Mouse (Mus musculus) midbrain, embryonic 10.5 days (tissue): ENCODE data around the gene C330007P06Rik. TPM values are rescaled to one million over a fixed set of nuclear protein-coding genes. Genes with fewer than 3 reads are reported as not detected.

Source experiments
- DNase-seq: peaks from one replicate; pipeline ENCODE4 v3.0.0-alpha.2; 2017; ENCODE audit warnings: low spot score
- H3K27ac ChIP-seq: fragments of 300-500 bp; sonication (generic); replicated peaks from 2 replicates; pipeline ENCODE4 v1.5.1; 2016; ENCODE audit warnings: mild to moderate bottlenecking
- H3K27me3 ChIP-seq: fragments of 300-500 bp; sonication (generic); 2 replicates; pipeline ENCODE4 v1.6.1; 2016; ENCODE audit warnings: low read depth, mild to moderate bottlenecking; ENCODE audit not compliant: poor library complexity, severe bottlenecking
- H3K36me3 ChIP-seq: fragments of 300-500 bp; sonication (generic); 2 replicates; pipeline ENCODE4 v1.6.1; 2016; ENCODE audit warnings: mild to moderate bottlenecking, moderate library complexity
- H3K4me1 ChIP-seq: fragments of 300-500 bp; sonication (generic); 2 replicates; pipeline ENCODE4 v1.6.1; 2016
- H3K4me3 ChIP-seq: fragments of 300-500 bp; sonication (generic); 2 replicates; pipeline ENCODE4 v1.5.1; 2016; ENCODE audit warnings: mild to moderate bottlenecking, moderate library complexity
- H3K9me3 ChIP-seq: fragments of 300-500 bp; sonication (generic); replicated peaks from 2 replicates; pipeline ENCODE4 v1.6.1; 2016; ENCODE audit warnings: mild to moderate bottlenecking
- WGBS: fragments of 180-500 bp; shearing (Covaris S2); methylation state at CpG from one replicate; pipeline ENCODE4 v1.1.7; 2016; 5-methylcytosine and 5-hydroxymethylcytosine counted together
- polyA plus RNA-seq: library from polyadenylated mRNA; unstranded; fragments of >200 nt; fragmentation: Nextera tagmentation; extraction: Ambion mirVana; gene quantifications from 2 replicates; pipeline ENCODE4 v1.2.1, GENCODE M21; 2016

Gene C330007P06Rik
- polyA plus RNA-seq, 1 experiment from 2014 or later = 32.1 TPM

DNA sequence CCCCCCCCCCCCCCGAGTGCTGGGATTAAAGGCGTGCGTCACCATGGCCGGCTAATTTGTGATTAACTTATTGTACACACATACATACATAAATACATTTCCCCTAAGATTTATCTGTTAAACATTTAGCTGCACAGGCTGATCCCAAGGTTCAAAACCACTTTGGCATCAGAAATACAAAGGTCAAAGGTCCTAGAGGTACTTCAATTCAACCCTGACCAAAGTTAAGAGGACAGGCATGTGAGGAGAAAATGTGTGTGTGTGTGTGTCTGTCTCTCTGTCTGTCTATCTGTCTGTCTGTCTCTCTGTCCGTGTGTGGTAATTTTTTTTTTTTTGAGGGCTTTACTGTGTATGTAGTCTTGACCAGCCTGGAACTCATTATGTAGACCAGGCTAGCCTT lies 47.0 kb downstream of the C330007P06Rik start:
- Histone ChIP-seq H3K27me3 (no peaks in the 10 kb centered on the region), H3K36me3 (no peaks in the 10 kb centered on the region), H3K4me3 (no peak overlapping the region), H3K9me3 (no peaks in the 10 kb centered on the region; the same call in 1 of the 2 replicates), H3K4me1 (no peaks in the 10 kb centered on the region), H3K27ac (no peak overlapping the region)
- no peak for DNase-seq
- WGBS = 91% methylated on average over 5 of the region's 5 CpGs

DNA sequence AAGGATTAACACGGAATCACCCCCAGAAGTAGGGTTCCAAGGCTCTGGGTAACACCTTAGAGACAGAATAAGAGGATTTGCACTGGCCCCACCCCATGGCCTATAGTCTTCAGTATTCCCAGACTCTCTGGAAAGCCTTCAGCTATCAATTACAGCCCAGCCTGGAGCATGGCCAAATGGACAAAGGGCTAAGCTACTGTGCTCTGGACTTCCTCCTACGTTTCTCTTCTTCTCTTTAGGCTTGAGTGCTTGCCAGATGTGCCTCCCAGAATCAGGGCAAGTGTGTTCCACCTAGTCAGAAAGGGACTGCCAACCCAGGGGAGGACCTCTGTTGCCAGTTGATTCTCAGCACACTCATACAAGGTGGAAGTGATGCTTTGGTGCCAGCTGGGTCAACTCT lies 48.9 kb downstream of the C330007P06Rik start:
- no peak overlapping the region for H3K27ac ChIP-seq
- no peak overlapping the region for H3K4me3 ChIP-seq
- DNase-seq = no peak
- no peaks in the 10 kb centered on the region; the same call in 1 of the 2 replicates for H3K9me3 ChIP-seq
- H3K4me1 ChIP-seq = no peaks in the 10 kb centered on the region
- no peaks in the 10 kb centered on the region for H3K27me3 ChIP-seq
- H3K36me3 ChIP-seq = no peaks in the 10 kb centered on the region
- WGBS = 60% methylated on average over 2 of the region's 2 CpGs

DNA sequence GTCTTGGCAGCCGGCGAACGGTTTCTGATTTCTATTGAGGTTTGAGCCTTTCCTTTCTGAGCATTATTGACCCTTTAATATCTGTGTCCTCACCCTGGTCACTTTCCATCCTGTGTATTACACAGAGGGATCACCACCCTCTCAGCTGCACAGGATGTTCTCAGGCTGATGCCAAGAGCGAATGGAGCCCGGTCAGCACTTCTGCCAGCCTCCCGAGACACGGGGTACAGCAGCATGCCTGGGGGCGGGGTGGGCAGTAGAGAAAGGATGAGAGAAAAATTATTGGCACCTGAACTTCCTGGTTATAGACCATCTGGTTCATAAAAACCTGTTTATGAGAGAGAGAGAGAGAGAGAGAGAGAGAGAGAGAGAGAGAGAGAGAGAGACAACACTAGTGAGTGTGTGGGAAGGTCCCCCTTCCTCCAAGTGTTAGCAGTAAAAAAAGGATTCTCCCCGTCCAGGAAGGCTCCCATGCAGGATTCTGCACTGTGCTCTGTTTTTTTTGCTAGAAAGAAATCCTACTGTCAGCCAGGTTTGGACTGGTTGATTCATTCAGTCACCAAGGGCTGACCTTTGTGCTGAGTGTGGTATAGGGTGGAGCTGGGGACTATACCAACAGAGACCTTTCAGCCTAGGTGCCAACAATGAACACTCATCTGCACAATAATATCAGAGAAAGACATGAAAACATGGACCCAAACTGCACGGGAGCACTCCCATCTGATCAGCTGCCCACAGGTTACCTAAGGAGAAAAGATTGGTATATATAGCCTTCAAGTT lies 49.8 kb downstream of the C330007P06Rik start:
- Histone ChIP-seq H3K9me3 (no peaks in the 10 kb centered on the region; the same call in 1 of the 2 replicates), H3K27me3 (no peaks in the 10 kb centered on the region), H3K36me3 (no peaks in the 10 kb centered on the region), H3K27ac (no peak overlapping the region), H3K4me3 (no peak overlapping the region), H3K4me1 (no peaks in the 10 kb centered on the region)
- DNase-seq = no peak
- 88% methylated on average over 10 of the region's 10 CpGs for WGBS

DNA sequence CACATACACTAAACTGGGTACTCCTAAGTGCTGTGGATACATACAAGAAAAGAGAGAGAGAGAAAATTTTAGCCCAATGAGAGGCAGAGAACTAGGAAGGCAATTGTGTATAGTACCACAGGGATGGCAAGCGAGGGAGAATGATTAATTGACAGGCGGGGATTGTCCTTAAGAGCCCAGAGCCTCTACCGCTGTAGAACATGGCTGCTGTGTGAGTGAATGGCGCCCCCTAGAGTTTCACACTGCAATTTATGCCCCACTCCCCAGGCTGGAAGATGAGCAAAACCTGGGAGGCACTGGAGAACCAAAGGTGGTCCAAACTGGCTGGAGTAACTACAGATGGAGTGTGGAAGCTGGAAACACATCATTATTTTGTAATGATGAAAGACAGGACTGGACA lies 53.7 kb downstream of the C330007P06Rik start:
- H3K9me3 ChIP-seq = no peaks in the 10 kb centered on the region
- peaks cover 14% of the 10 kb centered on the region for H3K4me1 ChIP-seq
- no peak overlapping the region for H3K4me3 ChIP-seq
- peak; percentile 57 for DNase-seq
- no peaks in the 10 kb centered on the region for H3K27me3 ChIP-seq
- H3K27ac ChIP-seq = no peak overlapping the region
- H3K36me3 ChIP-seq = no peaks in the 10 kb centered on the region
- 14% methylated on average over 4 of the region's 4 CpGs for WGBS

DNA sequence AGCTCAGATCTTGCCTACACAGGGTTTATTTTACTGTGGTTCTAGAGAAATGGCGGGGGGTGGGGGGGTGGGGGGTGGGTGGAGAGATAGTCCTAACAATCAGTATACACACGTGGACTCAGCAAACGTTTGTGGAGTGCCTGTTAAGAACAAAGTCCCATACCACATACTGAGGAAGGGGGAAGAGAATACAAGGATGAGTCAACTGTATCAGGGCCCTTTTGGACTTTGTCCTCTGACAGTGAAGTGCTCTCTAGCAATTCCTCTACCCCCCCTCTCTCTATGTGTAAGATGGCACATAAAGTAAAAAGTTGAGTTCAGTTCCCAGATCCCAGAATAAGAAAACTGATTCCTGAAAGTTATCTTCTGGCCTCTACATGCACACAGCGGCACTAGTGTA lies 54.3 kb downstream of the C330007P06Rik start:
- no peaks in the 10 kb centered on the region for H3K27me3 ChIP-seq
- 84% methylated on average over 2 of the region's 4 CpGs for WGBS
- H3K4me1 ChIP-seq = peaks cover 14% of the 10 kb centered on the region
- no peak for DNase-seq
- H3K4me3 ChIP-seq = no peak overlapping the region
- H3K27ac ChIP-seq = peak overlapping the region; percentile 52
- no peaks in the 10 kb centered on the region for H3K9me3 ChIP-seq
- H3K36me3 ChIP-seq = no peaks in the 10 kb centered on the region

DNA sequence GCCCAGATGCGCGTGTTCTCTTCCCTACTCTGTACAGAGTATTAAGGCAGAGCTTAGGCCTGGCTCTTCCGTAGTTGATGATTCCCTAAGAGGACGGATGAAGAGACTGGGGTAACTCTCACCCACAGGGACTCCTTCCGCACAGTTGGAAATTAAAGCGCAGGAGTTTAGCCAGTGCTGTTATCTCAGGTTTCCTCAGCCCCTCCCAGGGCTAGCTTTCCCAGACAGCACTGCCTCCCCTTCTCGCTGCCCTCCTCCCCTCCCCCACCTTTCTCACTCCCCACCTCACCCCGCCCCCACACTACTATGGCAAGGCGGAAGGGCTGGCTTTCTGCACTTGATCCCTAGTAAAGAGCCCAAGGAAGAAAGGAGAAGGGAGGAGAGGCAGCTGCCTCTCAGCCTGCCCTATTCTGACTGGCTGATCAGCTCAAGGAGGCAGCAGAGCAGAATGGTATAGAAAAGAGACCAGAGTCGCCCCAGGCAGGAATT lies 56.9 kb downstream of the C330007P06Rik start:
- Histone ChIP-seq H3K27me3 (no peaks in the 10 kb centered on the region), H3K36me3 (no peaks in the 10 kb centered on the region), H3K9me3 (no peaks in the 10 kb centered on the region), H3K27ac (peak overlapping the region; percentile 82), H3K4me3 (peak overlapping the region; percentile 42), H3K4me1 (peaks cover 14% of the 10 kb centered on the region)
- 12% methylated on average over 9 of the region's 10 CpGs for WGBS
- peak; percentile 80 for DNase-seq

DNA sequence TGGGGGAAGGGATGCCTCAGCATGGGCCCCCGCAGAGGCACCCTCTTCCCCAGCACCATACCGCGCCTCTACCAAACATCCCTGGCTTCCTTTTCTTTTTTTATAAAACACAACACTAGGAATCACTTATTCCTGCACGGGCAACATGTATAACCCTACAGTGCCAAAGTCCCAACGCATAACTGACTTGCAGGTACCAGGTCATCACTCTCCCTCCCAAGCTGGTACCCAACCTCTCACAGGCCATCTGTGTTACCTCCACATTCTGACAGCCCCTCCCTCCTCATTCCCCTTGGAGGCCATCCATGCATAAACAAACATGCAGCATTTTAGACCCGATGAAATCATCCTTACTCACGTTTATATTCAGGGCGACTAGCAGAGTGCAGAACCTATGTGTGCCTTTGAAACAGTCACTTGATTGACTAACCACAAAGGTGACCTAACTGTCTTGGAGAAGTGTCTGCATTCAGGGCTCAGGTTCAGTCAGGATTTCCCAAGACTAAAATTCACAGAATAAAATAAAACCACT lies 57.5 kb downstream of the C330007P06Rik start:
- Histone ChIP-seq H3K4me3 (peak overlapping the region; percentile 42), H3K36me3 (no peaks in the 10 kb centered on the region), H3K9me3 (no peaks in the 10 kb centered on the region), H3K27ac (peak overlapping the region; percentile 82), H3K4me1 (peaks cover 14% of the 10 kb centered on the region), H3K27me3 (no peaks in the 10 kb centered on the region)
- WGBS = 33% methylated on average over 8 of the region's 8 CpGs
- DNase-seq = peak; percentile 15

DNA sequence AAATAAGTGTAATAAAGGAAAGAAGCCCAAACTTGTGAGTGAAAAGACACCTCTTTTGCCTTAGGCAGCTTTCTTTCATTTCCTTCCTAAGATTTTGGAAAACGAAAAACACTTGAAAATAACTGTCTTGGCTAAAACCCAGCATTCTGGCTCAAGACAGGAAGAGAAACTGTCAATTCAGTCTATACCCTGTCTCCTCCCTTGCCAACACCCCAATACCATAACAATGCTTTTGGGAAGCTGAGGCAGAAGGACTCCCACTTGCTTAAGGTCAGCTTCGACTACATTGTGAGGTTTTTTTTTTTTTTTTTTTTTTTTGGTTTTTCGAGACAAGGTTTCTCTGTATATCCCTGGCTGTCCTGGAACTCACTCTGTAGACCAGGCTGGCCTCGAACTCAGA lies 58.5 kb downstream of the C330007P06Rik start:
- no peaks in the 10 kb centered on the region for H3K27me3 ChIP-seq
- H3K4me3 ChIP-seq = no peak overlapping the region
- H3K9me3 ChIP-seq = no peaks in the 10 kb centered on the region
- H3K4me1 ChIP-seq = peaks cover 14% of the 10 kb centered on the region
- WGBS = 81% methylated on average over 3 of the region's 4 CpGs
- no peaks in the 10 kb centered on the region for H3K36me3 ChIP-seq
- DNase-seq = no peak
- H3K27ac ChIP-seq = no peak overlapping the region

DNA sequence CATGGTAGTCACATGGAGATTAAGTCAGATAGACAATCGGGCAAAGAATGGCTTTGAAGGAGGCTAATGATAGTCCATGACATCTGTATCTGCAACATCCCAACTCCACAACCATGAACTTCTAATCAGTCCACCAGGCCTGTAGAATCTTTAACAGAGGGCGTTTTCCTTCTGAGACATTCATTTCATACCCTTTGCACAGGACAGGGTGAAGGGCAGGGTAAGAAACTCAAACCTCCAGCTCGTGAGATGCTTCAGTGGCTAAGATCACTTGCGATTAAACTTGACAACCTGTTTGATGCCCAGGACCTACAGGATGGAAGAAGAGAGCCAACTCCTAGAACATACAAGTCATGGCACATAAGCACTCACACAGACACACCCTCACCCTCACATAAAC lies 58.9 kb downstream of the C330007P06Rik start:
- Histone ChIP-seq H3K36me3 (no peaks in the 10 kb centered on the region), H3K27me3 (no peaks in the 10 kb centered on the region), H3K4me1 (peaks cover 14% of the 10 kb centered on the region), H3K27ac (no peak overlapping the region), H3K4me3 (no peak overlapping the region), H3K9me3 (no peaks in the 10 kb centered on the region)
- WGBS = 85% methylated on average over 4 of the region's 4 CpGs
- no peak for DNase-seq

DNA sequence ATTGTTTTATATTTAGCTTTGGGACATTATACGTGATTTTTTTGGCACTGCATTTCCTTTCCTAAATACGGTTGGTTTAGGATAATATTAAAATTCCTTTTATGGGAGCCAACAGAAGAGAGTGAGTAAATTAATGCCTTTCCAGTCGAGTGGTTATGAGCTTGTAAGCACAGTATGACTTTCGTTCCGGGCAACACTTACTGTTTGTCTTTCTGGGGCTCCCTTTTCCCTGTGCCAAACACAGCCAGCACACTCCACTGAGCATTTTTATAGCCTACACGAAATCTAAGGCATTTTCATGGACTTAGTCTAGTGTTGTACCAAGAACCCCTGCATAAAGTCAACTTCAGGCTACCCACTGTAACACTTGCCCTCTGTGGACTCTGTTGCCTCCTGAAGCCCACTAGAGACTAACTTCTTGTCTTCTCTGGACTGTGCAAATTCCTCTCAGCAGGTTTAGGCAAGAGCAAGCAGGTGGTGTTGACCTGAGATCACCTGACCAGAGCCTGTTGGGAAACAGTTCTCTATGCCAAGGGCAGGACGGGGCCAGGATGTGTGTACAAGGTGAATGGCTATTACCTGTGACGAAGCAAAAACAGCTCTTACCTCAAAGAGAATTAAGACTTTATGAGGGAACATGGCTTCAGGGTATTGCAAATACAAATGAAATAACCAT lies 59.6 kb downstream of the C330007P06Rik start:
- Histone ChIP-seq H3K9me3 (no peaks in the 10 kb centered on the region), H3K36me3 (no peaks in the 10 kb centered on the region), H3K27me3 (no peaks in the 10 kb centered on the region), H3K4me3 (no peak overlapping the region), H3K27ac (no peak overlapping the region), H3K4me1 (peaks cover 14% of the 10 kb centered on the region)
- no peak for DNase-seq
- WGBS = 85% methylated on average over 8 of the region's 8 CpGs

DNA sequence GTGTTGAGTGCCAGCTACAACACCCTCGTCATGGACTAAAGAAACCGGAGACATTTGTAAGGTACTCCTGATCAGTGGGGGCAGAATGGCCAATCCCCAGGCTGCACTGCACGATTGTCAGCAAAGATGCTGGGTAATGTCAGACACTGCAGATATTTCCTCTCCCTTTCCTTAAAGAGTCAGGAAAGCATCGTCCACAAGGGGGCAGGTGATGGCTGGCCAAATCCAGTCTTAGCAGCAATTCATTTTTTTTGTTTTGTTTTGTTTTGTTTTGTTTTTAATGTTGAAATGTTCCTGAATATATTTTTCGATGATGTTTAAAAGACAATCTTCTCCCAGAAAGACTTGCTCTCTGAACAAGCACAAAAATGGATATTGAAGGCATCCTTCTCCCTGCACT lies 62.5 kb downstream of the C330007P06Rik start:
- Histone ChIP-seq H3K27me3 (no peaks in the 10 kb centered on the region), H3K27ac (no peak overlapping the region), H3K9me3 (no peaks in the 10 kb centered on the region), H3K36me3 (no peaks in the 10 kb centered on the region), H3K4me1 (peaks cover 15% of the 10 kb centered on the region), H3K4me3 (no peak overlapping the region)
- WGBS = 55% methylated on average over 5 of the region's 5 CpGs
- no peak for DNase-seq

DNA sequence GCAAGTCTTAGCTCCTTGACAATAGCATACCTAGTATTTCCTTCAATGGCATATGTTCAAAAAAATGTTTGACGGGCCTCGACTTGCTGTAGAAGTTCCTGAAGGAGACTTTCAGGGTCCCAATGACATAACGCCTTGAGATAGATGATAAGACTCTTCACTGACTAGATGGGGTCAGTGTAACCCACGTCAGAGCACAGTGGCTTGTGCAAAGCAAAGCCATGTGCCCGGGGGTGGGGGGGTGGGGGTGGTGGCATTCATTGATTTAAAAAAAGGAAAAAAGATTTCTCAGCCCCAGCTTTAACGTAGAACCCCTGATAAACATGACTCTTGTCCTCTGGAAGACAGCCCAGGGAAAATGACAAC lies 65.6 kb downstream of the C330007P06Rik start:
- DNase-seq = no peak
- Histone ChIP-seq H3K27me3 (no peaks in the 10 kb centered on the region), H3K27ac (peak overlapping the region; percentile 84), H3K4me1 (peaks cover 16% of the 10 kb centered on the region), H3K4me3 (peak overlapping the region; percentile 47), H3K9me3 (no peaks in the 10 kb centered on the region), H3K36me3 (no peaks in the 10 kb centered on the region)
- WGBS = 74% methylated on average over 6 of the region's 6 CpGs
